Mouse (Mus musculus) left cerebral cortex, adult 8-10 months (tissue): ENCODE measurements around the gene Mfsd2a. TPM values are rescaled to one million over a fixed set of nuclear protein-coding genes. Genes with fewer than 3 reads are reported as not detected.

Experiments
- total RNA-seq, 4 experiments: library from RNA; stranded (reverse); gene quantifications; 2 replicates each; pipeline ENCODE4 v1.2.4; 2022

The Mfsd2a gene
- total RNA-seq, 4 experiments from 2014 or later = 16.4 to 24.8 (median 20.1) TPM

Other genes with a start within 250 kb of the Mfsd2a start
- 100 to 1,000 TPM; 107 to 115 (median 111) TPM for gene Ppt1, start 124.9 kb downstream of the Mfsd2a start, total RNA-seq
- 100 to 1,000 TPM; 300 to 310 (median 302) TPM for gene Cap1, start 75.1 kb downstream of the Mfsd2a start, total RNA-seq
- gene Mycl, start 34.5 kb upstream of the Mfsd2a start, total RNA-seq = 10 to 100 TPM; 12.1 to 13.1 (median 12.4) TPM
- 10 to 100 TPM; 16.0 to 20.3 (median 18.8) TPM for gene Trit1, start 55.4 kb upstream of the Mfsd2a start, total RNA-seq
- under 1 TPM in 3 of 4 experiments, not detected in 1; 0.16 to 0.19 (median 0.19) TPM for gene Bmp8b, start 144.0 kb upstream of the Mfsd2a start, total RNA-seq
- gene Oxct2b, start 155.1 kb upstream of the Mfsd2a start, total RNA-seq = under 1 TPM in 3 of 4 experiments, not detected in 1; 0.22 to 0.46 (median 0.27) TPM
- 10 to 100 TPM; 19.4 to 21.0 (median 20.2) TPM for gene Ppie, start 178.8 kb upstream of the Mfsd2a start, total RNA-seq
- 100 to 1,000 TPM; 419 to 526 (median 447) TPM for gene Hpcal4, start 222.0 kb upstream of the Mfsd2a start, total RNA-seq
- gene Nt5c1a, start 240.3 kb upstream of the Mfsd2a start, total RNA-seq = 10 to 100 TPM; 10.1 to 14.5 (median 12.5) TPM